Mouse (Mus musculus): ENCODE results near the gene Cds2.
"Not testable (repeated sequence)": the region's sequence is repeated elsewhere in the genome, so short reads cannot be mapped to it uniquely, and the experiment has no call there.

Cds2 gene

GRCm38 (mm10) chr2:132269217-132269616, 6.3 kb downstream of the Cds2 start:
- DNase-seq: no peak

GRCm38 (mm10) chr2:132270331-132270951, 7.5 kb downstream of the Cds2 start:
- DNase-seq: no peak

GRCm38 (mm10) chr2:132272694-132273389, 9.9 kb downstream of the Cds2 start:
- no peak for DNase-seq

- DNase-seq: no peak
Measured at GRCm38 (mm10) chr2:132275527-132275926, 12.6 kb downstream of the Cds2 start.

- DNase-seq: no peak
Measured at GRCm38 (mm10) chr2:132276249-132276648, 13.3 kb downstream of the Cds2 start.

GRCm38 (mm10) chr2:132278273-132278853, 15.4 kb downstream of the Cds2 start:
- DNase-seq: no peak

GRCm38 (mm10) chr2:132279336-132279882, 16.5 kb downstream of the Cds2 start:
- no peak for DNase-seq

- DNase-seq: no peak
Measured at GRCm38 (mm10) chr2:132279978-132280377, 17.0 kb downstream of the Cds2 start.

GRCm38 (mm10) chr2:132280518-132281120, 17.7 kb downstream of the Cds2 start:
- no peak for DNase-seq

GRCm38 (mm10) chr2:132281560-132282452, 18.9 kb downstream of the Cds2 start:
- DNase-seq: no peak

- DNase-seq: no peak
Measured at GRCm38 (mm10) chr2:132282453-132283174, 19.7 kb downstream of the Cds2 start.

GRCm38 (mm10) chr2:132283236-132284070, 20.5 kb downstream of the Cds2 start:
- no peak for DNase-seq

- no peak for DNase-seq
Measured at GRCm38 (mm10) chr2:132284492-132285139, 21.7 kb downstream of the Cds2 start.

- not testable (repeated sequence) for DNase-seq
Measured at GRCm38 (mm10) chr2:132285722-132286121, 22.8 kb downstream of the Cds2 start.

GRCm38 (mm10) chr2:132286376-132287076, 23.6 kb downstream of the Cds2 start:
- DNase-seq: peak; percentile 69

GRCm38 (mm10) chr2:132289213-132289612, 26.3 kb downstream of the Cds2 start:
- not testable (repeated sequence) for DNase-seq

- DNase-seq: no peak
Measured at GRCm38 (mm10) chr2:132290808-132291207, 27.9 kb downstream of the Cds2 start.

- peak; percentile 36 for DNase-seq
Measured at GRCm38 (mm10) chr2:132291265-132291664, 28.3 kb downstream of the Cds2 start.

- DNase-seq: peak; percentile 61
Measured at GRCm38 (mm10) chr2:132292083-132292482, 29.1 kb downstream of the Cds2 start.

Data from cerebellum, adult 8-10 months (tissue).